Mouse (Mus musculus) lung, postnatal 0 days (tissue): ENCODE results near the gene Ppp2r5e. TPM values are rescaled to one million over a fixed set of nuclear protein-coding genes. Genes with fewer than 3 reads are reported as not detected.
A peak's percentile ranks its signal among the peaks of the same experiment; 100 is the strongest.

Experiments used
- ATAC-seq: fragments of 200-750 bp; cut with Nextera tagmentation; 2 replicates; pipeline ENCODE4 v1.8.0; 2017; ENCODE audit warnings: moderate library complexity
- DNase-seq: peaks from one replicate; pipeline ENCODE4 v3.0.0-alpha.2; 2016; ENCODE audit warnings: low spot score
- H3K27ac ChIP-seq: fragments of 300-500 bp; sonication (generic); 2 replicates; pipeline ENCODE4 v1.5.1; 2014; ENCODE audit warnings: antibody characterized with exemption, mild to moderate bottlenecking, low read length, mixed read lengths
- H3K27me3 ChIP-seq: fragments of 300-500 bp; sonication (generic); replicated peaks from 2 replicates; pipeline ENCODE4 v1.6.1; 2014; ENCODE audit warnings: low read length, mixed read lengths; ENCODE audit not compliant: insufficient read depth
- H3K36me3 ChIP-seq: fragments of 300-500 bp; sonication (generic); 2 replicates; pipeline ENCODE4 v1.6.1; 2014; ENCODE audit warnings: low read length, mixed read lengths; ENCODE audit not compliant: insufficient read depth
- H3K4me1 ChIP-seq: fragments of 300-500 bp; sonication (generic); 2 replicates; pipeline ENCODE4 v1.6.1; 2014; ENCODE audit warnings: antibody characterized with exemption, low read depth, low read length, mixed read lengths; ENCODE audit not compliant: insufficient read depth
- H3K4me2 ChIP-seq: fragments of 300-500 bp; sonication (generic); replicated peaks from 2 replicates; pipeline ENCODE4 v1.6.1; 2014; ENCODE audit warnings: low read depth, mild to moderate bottlenecking, low read length, moderate library complexity, mixed read lengths
- H3K4me3 ChIP-seq: fragments of 300-500 bp; sonication (generic); 2 replicates; pipeline ENCODE4 v1.5.1; 2014; ENCODE audit warnings: low read depth, low read length
- H3K9ac ChIP-seq: fragments of 300-500 bp; sonication (generic); replicated peaks from 2 replicates; pipeline ENCODE4 v1.6.1; 2014; ENCODE audit warnings: low read depth, mild to moderate bottlenecking
- H3K9me3 ChIP-seq: fragments of 300-500 bp; sonication (generic); 2 replicates; pipeline ENCODE4 v1.6.1; 2016; ENCODE audit warnings: low read length, mixed read lengths
- CTCF ChIP-seq: IDR thresholded peaks from 2 replicates; pipeline ENCODE4 v1.5.1; 2016; ENCODE audit warnings: antibody characterized with exemption, mild to moderate bottlenecking
- EP300 ChIP-seq: IDR thresholded peaks from 2 replicates; pipeline ENCODE4 v1.6.1; 2016; ENCODE audit warnings: antibody characterized with exemption, mild to moderate bottlenecking, control low read depth
- WGBS: fragments of 180-500 bp; shearing (Covaris S2); extraction: QIAGEN DNeasy Blood & Tissue Kit; methylation state at CpG from one replicate; pipeline ENCODE4 v1.1.7; 2014; 5-methylcytosine and 5-hydroxymethylcytosine counted together
- polyA plus RNA-seq: library from polyadenylated mRNA; unstranded; fragments of >200 nt; fragmentation: Nextera tagmentation; extraction: Ambion mirVana; gene quantifications from 2 replicates; pipeline ENCODE4 v1.2.1, GENCODE M21; 2015

The Ppp2r5e gene
- polyA plus RNA-seq, 1 experiment from 2014 or later, result 13.3 TPM

DNA sequence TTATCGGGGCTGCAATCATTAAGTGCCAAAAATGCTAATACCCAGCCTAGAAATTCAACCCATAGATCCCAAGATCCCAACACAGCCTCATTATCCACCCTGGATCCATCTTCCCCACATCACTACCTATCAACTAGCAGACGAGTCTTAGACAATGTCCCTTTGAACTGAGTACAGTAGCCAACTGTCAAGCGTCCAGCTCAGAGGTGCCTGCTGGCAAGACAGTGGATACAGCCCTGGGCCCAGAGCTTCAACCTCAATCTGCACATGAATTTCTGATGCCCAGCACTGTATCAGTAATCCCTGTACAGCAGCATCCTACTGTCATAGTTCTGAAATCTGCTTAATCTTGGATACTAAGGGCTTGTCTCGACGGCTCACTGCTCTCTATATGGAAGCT lies 30.3 kb downstream of the Ppp2r5e start:
- Histone ChIP-seq H3K4me2 (no peak overlapping the region), H3K36me3 (no peaks in the 10 kb centered on the region), H3K27ac (no peak overlapping the region), H3K4me1 (peaks cover 11% of the 10 kb centered on the region; the same call in 1 of the 2 replicates), H3K9ac (no peak overlapping the region), H3K9me3 (no peaks in the 10 kb centered on the region), H3K27me3 (no peaks in the 10 kb centered on the region), H3K4me3 (no peak overlapping the region)
- no peak for DNase-seq
- no peak for TF ChIP-seq CTCF
- no peak for TF ChIP-seq EP300
- WGBS, result 77% methylated on average over 5 of the region's 5 CpGs
- ATAC-seq, result no peak

- WGBS, result 55% methylated on average over 1 of the region's 1 CpGs
- ATAC-seq, result no peak
- Histone ChIP-seq H3K27me3 (no peaks in the 10 kb centered on the region), H3K4me3 (no peak overlapping the region), H3K9me3 (no peaks in the 10 kb centered on the region), H3K9ac (no peak overlapping the region), H3K27ac (no peak overlapping the region), H3K36me3 (no peaks in the 10 kb centered on the region), H3K4me1 (peaks cover 17% of the 10 kb centered on the region; the same call in 1 of the 2 replicates), H3K4me2 (no peak overlapping the region)
- TF ChIP-seq EP300 (no peak), CTCF (no peak)
- no peak for DNase-seq
Observed at GRCm38 (mm10) chr12:75564498-75564897, 31.5 kb downstream of the Ppp2r5e start.

DNA sequence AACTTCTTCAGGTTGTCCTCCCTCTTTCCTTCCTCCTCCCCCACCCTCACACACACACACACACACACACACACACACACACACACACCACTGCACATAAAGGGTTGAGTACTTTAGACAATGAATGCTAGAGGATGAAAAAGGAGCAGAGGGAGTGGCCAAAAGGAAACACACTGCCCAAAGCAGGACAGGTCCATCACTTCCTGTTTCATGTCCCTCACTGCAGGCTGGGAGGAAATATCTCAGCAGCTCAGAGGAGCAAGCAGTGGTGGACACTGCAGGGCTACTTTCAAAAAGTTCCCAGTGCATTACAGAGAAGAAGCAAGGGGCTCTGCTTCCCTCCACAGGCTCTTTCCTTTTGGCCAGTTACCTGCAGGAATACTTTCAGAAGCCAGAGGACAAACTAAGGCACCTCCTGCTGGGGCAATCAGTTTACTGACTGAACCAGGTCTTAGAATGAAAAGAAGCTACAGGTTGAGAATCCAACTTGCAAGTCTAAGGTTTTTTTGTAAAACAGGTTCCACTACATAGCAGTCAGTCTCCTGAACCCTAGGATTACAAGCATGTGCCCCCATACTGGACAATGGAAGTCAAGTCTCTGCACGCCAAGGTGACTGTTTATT lies 32.9 kb downstream of the Ppp2r5e start:
- no peaks in the 10 kb centered on the region for H3K36me3 ChIP-seq
- WGBS, result 77% methylated on average over 1 of the region's 1 CpGs
- H3K27me3 ChIP-seq, result no peaks in the 10 kb centered on the region
- H3K9ac ChIP-seq, result no peak overlapping the region
- H3K4me3 ChIP-seq, result no peak overlapping the region
- ATAC-seq (no peak), DNase-seq (no peak)
- peaks cover 17% of the 10 kb centered on the region; the same call in 1 of the 2 replicates for H3K4me1 ChIP-seq
- no peak overlapping the region for H3K4me2 ChIP-seq
- TF ChIP-seq EP300, result no peak
- TF ChIP-seq CTCF, result no peak; the same call in 1 of the 2 replicates
- H3K9me3 ChIP-seq, result no peaks in the 10 kb centered on the region
- H3K27ac ChIP-seq, result no peak overlapping the region

- Histone ChIP-seq H3K27me3 (no peaks in the 10 kb centered on the region), H3K4me1 (peaks cover 14% of the 10 kb centered on the region; the same call in 1 of the 2 replicates), H3K36me3 (no peaks in the 10 kb centered on the region), H3K9me3 (no peaks in the 10 kb centered on the region), H3K4me3 (no peak overlapping the region), H3K27ac (no peak overlapping the region), H3K4me2 (no peak overlapping the region), H3K9ac (no peak overlapping the region)
- no peak for TF ChIP-seq CTCF
- TF ChIP-seq EP300, result no peak
- no peak for DNase-seq
- WGBS, result 82% methylated on average over 4 of the region's 4 CpGs
- no peak for ATAC-seq
Observed at GRCm38 (mm10) chr12:75560681-75561387, 35.2 kb downstream of the Ppp2r5e start.

DNA sequence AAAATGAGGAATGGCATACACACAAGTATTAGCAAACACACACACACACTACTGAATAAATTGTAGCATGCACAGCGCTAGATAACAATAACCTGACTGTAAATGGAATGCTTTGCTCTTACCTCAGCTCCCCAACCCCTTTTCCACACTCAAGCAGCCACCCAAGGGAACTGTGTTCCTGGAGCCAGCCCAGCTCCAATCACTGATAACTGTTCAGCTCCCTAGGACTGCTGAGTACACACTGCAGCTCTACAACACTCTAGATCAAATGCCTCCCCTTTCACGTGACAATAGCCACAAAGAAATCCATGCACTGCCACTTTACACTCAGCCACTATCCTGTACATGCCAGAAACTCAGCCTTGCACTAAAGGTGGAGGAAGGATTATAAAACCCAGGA lies 36.8 kb downstream of the Ppp2r5e start:
- ATAC-seq, result peak; percentile 83
- Histone ChIP-seq H3K4me1 (peaks cover 14% of the 10 kb centered on the region; the same call in 1 of the 2 replicates), H3K27me3 (no peaks in the 10 kb centered on the region), H3K9me3 (no peaks in the 10 kb centered on the region), H3K36me3 (no peaks in the 10 kb centered on the region), H3K9ac (no peak overlapping the region), H3K4me2 (no peak overlapping the region), H3K4me3 (no peak overlapping the region), H3K27ac (peak overlapping the region; percentile 57; the same call in 1 of the 2 replicates)
- peak; percentile 73 for DNase-seq
- 53% methylated on average over 2 of the region's 2 CpGs for WGBS
- peak; percentile 37 for TF ChIP-seq EP300
- TF ChIP-seq CTCF, result no peak

DNA sequence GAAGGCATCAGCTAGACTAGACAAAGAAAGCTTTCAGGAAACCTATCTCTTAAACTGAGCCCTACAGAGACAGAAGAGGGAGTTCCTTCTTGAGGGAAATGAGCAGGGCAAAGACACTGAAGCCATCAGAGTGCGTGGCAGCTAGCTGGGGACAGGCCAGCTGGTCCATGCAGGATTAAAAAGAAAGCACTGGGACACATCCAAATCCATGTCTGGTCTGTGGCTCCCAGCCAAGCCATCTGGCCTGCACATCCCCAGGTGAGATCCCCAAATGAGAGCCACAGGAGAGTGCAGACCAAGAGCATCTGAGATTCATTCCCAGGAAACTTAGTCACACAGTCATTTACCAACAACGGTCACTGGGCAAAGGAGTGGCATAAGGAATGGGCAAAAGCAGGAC lies 38.2 kb downstream of the Ppp2r5e start:
- no peak for ATAC-seq
- no peak overlapping the region for H3K9ac ChIP-seq
- H3K36me3 ChIP-seq, result no peaks in the 10 kb centered on the region
- peaks cover 16% of the 10 kb centered on the region for H3K4me1 ChIP-seq
- TF ChIP-seq CTCF, result no peak
- no peak for TF ChIP-seq EP300
- peak overlapping the region; percentile 17; the same call in 1 of the 2 replicates for H3K27ac ChIP-seq
- H3K4me3 ChIP-seq, result no peak overlapping the region
- DNase-seq, result no peak
- no peaks in the 10 kb centered on the region for H3K27me3 ChIP-seq
- no peaks in the 10 kb centered on the region for H3K9me3 ChIP-seq
- no peak overlapping the region for H3K4me2 ChIP-seq
- WGBS, result 45% methylated on average over 2 of the region's 2 CpGs
